Mouse (Mus musculus) liver, embryonic 16.5 days (tissue): ENCODE measurements around the gene Shkbp1. TPM values are rescaled to one million over a fixed set of nuclear protein-coding genes. Genes with fewer than 3 reads are reported as not detected.

Source experiments
- ATAC-seq: fragments of 200-750 bp; cut with Nextera tagmentation; 2 replicates; pipeline ENCODE4 v1.8.0; 2017; ENCODE audit warnings: low read depth, mild to moderate bottlenecking, moderate number of reproducible peaks, moderate library complexity
- H3K27ac ChIP-seq: fragments of 300-500 bp; sonication (generic); 2 replicates; pipeline ENCODE4 v1.5.1; 2014; ENCODE audit warnings: mild to moderate bottlenecking, low read length
- H3K27me3 ChIP-seq: fragments of 300-500 bp; sonication (generic); 2 replicates; pipeline ENCODE4 v1.6.1; 2014; ENCODE audit warnings: low read depth, low read length, mixed read lengths; ENCODE audit not compliant: control insufficient read depth, insufficient read depth
- H3K36me3 ChIP-seq: fragments of 300-500 bp; sonication (generic); 2 replicates; pipeline ENCODE4 v1.6.1; 2014; ENCODE audit warnings: mild to moderate bottlenecking; ENCODE audit not compliant: control insufficient read depth, insufficient read depth
- H3K4me1 ChIP-seq: fragments of 300-500 bp; sonication (generic); 2 replicates; pipeline ENCODE4 v1.6.1; 2014; ENCODE audit warnings: low read depth, low read length, mixed read lengths; ENCODE audit not compliant: control insufficient read depth
- H3K4me2 ChIP-seq: fragments of 300-500 bp; sonication (generic); 2 replicates; pipeline ENCODE4 v1.6.1; 2014; ENCODE audit warnings: low read depth, low read length, mixed read lengths
- H3K4me3 ChIP-seq: fragments of 300-500 bp; sonication (generic); 2 replicates; pipeline ENCODE4 v1.5.1; 2014; ENCODE audit warnings: low read depth, mild to moderate bottlenecking, low read length
- H3K9ac ChIP-seq: fragments of 300-500 bp; sonication (generic); 2 replicates; pipeline ENCODE4 v1.6.1; 2014; ENCODE audit warnings: low read depth, low read length
- H3K9me3 ChIP-seq: fragments of 300-500 bp; sonication (generic); replicated peaks from 2 replicates; pipeline ENCODE4 v1.6.1; 2016; ENCODE audit warnings: low read length; ENCODE audit not compliant: control insufficient read depth
- WGBS: fragments of 180-500 bp; shearing (Covaris S2); extraction: QIAGEN DNeasy Blood & Tissue Kit; methylation state at CpG from one replicate; pipeline ENCODE4 v1.1.7; 2014; ENCODE audit not compliant: insufficient replicate concordance; 5-methylcytosine and 5-hydroxymethylcytosine counted together
- polyA plus RNA-seq: library from polyadenylated mRNA; unstranded; fragments of >200 nt; fragmentation: Nextera tagmentation; extraction: Ambion mirVana; gene quantifications from 2 replicates; pipeline ENCODE4 v1.2.1, GENCODE M21; 2015

The Shkbp1 gene
- polyA plus RNA-seq, 1 experiment from 2014 or later = 16.1 TPM

GRCm38 (mm10) chr7:27314393-27314792 is 41.4 kb downstream of the Shkbp1 start:
- H3K9me3 ChIP-seq = peaks cover 3% of the 10 kb centered on the region; the same call in 1 of the 2 replicates
- WGBS = 81% methylated on average over 3 of the region's 3 CpGs
- H3K27me3 ChIP-seq = peaks cover 18% of the 10 kb centered on the region

GRCm38 (mm10) chr7:27311651-27312284 is 44.1 kb downstream of the Shkbp1 start:
- peaks cover 3% of the 10 kb centered on the region; the same call in 1 of the 2 replicates for H3K9me3 ChIP-seq
- H3K27ac ChIP-seq = no peak overlapping the region
- no peak for ATAC-seq
- H3K27me3 ChIP-seq = peaks cover 24% of the 10 kb centered on the region
- H3K4me1 ChIP-seq = no peaks in the 10 kb centered on the region; the same call in 1 of the 2 replicates
- no peak overlapping the region for H3K4me2 ChIP-seq
- H3K36me3 ChIP-seq = no peaks in the 10 kb centered on the region
- no peak overlapping the region for H3K9ac ChIP-seq
- no peak overlapping the region for H3K4me3 ChIP-seq
- WGBS = 65% methylated on average over 12 of the region's 12 CpGs

More at GRCm38 (mm10) chr7:27314393-27314792, 41.4 kb downstream of the Shkbp1 start:
- no peaks in the 10 kb centered on the region for H3K36me3 ChIP-seq
- no peak overlapping the region for H3K27ac ChIP-seq
- H3K4me2 ChIP-seq = no peak overlapping the region
- H3K4me3 ChIP-seq = no peak overlapping the region
- H3K4me1 ChIP-seq = no peaks in the 10 kb centered on the region
- ATAC-seq = no peak
- H3K9ac ChIP-seq = no peak overlapping the region

- Histone ChIP-seq H3K27ac (no peak overlapping the region), H3K9ac (no peak overlapping the region), H3K4me3 (no peak overlapping the region), H3K27me3 (peaks cover 24% of the 10 kb centered on the region), H3K4me2 (no peak overlapping the region), H3K36me3 (no peaks in the 10 kb centered on the region), H3K4me1 (no peaks in the 10 kb centered on the region; the same call in 1 of the 2 replicates), H3K9me3 (peaks cover 3% of the 10 kb centered on the region; the same call in 1 of the 2 replicates)
- WGBS = 37% methylated on average over 8 of the region's 8 CpGs
- no peak for ATAC-seq
These were observed 44.8 kb downstream of the Shkbp1 start for GRCm38 (mm10) chr7:27310996-27311535.

GRCm38 (mm10) chr7:27310306-27310705 is 45.5 kb downstream of the Shkbp1 start:
- peak overlapping the region; percentile 32; the same call in 1 of the 2 replicates for H3K4me2 ChIP-seq
- no peak overlapping the region for H3K27ac ChIP-seq
- H3K4me1 ChIP-seq = no peaks in the 10 kb centered on the region; the same call in 1 of the 2 replicates
- H3K9ac ChIP-seq = no peak overlapping the region
- H3K27me3 ChIP-seq = peaks cover 24% of the 10 kb centered on the region
- peaks cover 3% of the 10 kb centered on the region; the same call in 1 of the 2 replicates for H3K9me3 ChIP-seq
- no peak for ATAC-seq
- H3K36me3 ChIP-seq = no peaks in the 10 kb centered on the region
- 0 out of 2 replicates have a peak overlapping the region, but pooled peaks have one; percentile 6 for H3K4me3 ChIP-seq
- WGBS = 8% methylated on average over 17 of the region's 17 CpGs

- WGBS = 47% methylated on average over 3 of the region's 3 CpGs
- H3K4me1 ChIP-seq = no peaks in the 10 kb centered on the region; the same call in 1 of the 2 replicates
- ATAC-seq = no peak
- no peak overlapping the region for H3K4me3 ChIP-seq
- H3K36me3 ChIP-seq = no peaks in the 10 kb centered on the region
- peaks cover 24% of the 10 kb centered on the region for H3K27me3 ChIP-seq
- H3K9me3 ChIP-seq = peaks cover 3% of the 10 kb centered on the region; the same call in 1 of the 2 replicates
- no peak overlapping the region for H3K27ac ChIP-seq
- H3K9ac ChIP-seq = no peak overlapping the region
- H3K4me2 ChIP-seq = no peak overlapping the region
These were observed 46.0 kb downstream of the Shkbp1 start for GRCm38 (mm10) chr7:27309832-27310231.

- WGBS = 9% methylated on average over 28 of the region's 28 CpGs
- Histone ChIP-seq H3K36me3 (no peaks in the 10 kb centered on the region), H3K27ac (no peak overlapping the region), H3K27me3 (peaks cover 24% of the 10 kb centered on the region), H3K9me3 (no peaks in the 10 kb centered on the region), H3K4me3 (no peak overlapping the region), H3K4me1 (no peaks in the 10 kb centered on the region; the same call in 1 of the 2 replicates), H3K9ac (no peak overlapping the region), H3K4me2 (peak overlapping the region; percentile 34; the same call in 1 of the 2 replicates)
- ATAC-seq = no peak
These were observed 46.8 kb downstream of the Shkbp1 start for GRCm38 (mm10) chr7:27308821-27309549.

- ATAC-seq = no peak
- Histone ChIP-seq H3K4me2 (no peak overlapping the region), H3K9ac (no peak overlapping the region), H3K36me3 (no peaks in the 10 kb centered on the region), H3K27ac (no peak overlapping the region), H3K9me3 (no peaks in the 10 kb centered on the region), H3K4me1 (no peaks in the 10 kb centered on the region; the same call in 1 of the 2 replicates), H3K4me3 (no peak overlapping the region), H3K27me3 (peaks cover 24% of the 10 kb centered on the region)
- WGBS = 50% methylated on average over 9 of the region's 9 CpGs
These were observed 48.3 kb downstream of the Shkbp1 start for GRCm38 (mm10) chr7:27307551-27307950.

GRCm38 (mm10) chr7:27306161-27307160 is 49.4 kb downstream of the Shkbp1 start:
- Histone ChIP-seq H3K9me3 (no peaks in the 10 kb centered on the region), H3K36me3 (no peaks in the 10 kb centered on the region), H3K9ac (no peak overlapping the region), H3K4me3 (no peak overlapping the region), H3K27ac (no peak overlapping the region), H3K4me1 (no peaks in the 10 kb centered on the region; the same call in 1 of the 2 replicates), H3K4me2 (no peak overlapping the region), H3K27me3 (peaks cover 24% of the 10 kb centered on the region)
- WGBS = 60% methylated on average over 24 of the region's 24 CpGs
- ATAC-seq = no peak
